Mouse (Mus musculus) cerebellum, postnatal 14 days (tissue): Measurements from ENCODE around the gene Trim47.

ENCODE experiments used
- DNase-seq, 2 experiments: peaks; one replicate each; pipeline ENCODE4 v3.0.0; 2021; ENCODE audit warnings: mixed read lengths in 2 of 2

The Trim47 gene

GRCm38 (mm10) chr11:116061641-116062415 is 65.2 kb downstream of the Trim47 start:
- DNase-seq = peak; percentile 74 to 79

DNA sequence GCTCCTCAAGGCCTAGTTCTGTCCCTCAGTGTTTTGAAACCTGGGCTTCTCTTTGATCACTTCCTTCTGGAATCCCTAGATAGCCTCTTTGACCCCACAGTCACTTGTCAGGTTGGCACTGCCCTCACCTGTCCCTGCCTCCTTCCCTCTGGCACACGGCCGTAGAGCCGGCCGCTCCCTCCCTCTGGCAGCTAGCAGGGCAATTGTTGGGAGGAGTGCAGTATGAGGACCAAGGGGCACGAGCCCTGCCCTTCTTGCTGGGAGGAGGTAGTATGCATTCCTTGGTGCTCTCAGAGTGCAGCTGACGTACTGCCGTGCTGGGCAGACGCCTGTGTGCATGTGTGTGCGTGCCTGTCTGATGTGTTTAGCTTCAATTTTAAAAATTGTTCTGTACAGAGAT is 66.4 kb downstream of the Trim47 start:
- DNase-seq = peak in 1 of 2 experiments; percentile 60

- DNase-seq = peak in 1 of 2 experiments; percentile 26
Measured at GRCm38 (mm10) chr11:116059691-116060025, 67.4 kb downstream of the Trim47 start.

DNA sequence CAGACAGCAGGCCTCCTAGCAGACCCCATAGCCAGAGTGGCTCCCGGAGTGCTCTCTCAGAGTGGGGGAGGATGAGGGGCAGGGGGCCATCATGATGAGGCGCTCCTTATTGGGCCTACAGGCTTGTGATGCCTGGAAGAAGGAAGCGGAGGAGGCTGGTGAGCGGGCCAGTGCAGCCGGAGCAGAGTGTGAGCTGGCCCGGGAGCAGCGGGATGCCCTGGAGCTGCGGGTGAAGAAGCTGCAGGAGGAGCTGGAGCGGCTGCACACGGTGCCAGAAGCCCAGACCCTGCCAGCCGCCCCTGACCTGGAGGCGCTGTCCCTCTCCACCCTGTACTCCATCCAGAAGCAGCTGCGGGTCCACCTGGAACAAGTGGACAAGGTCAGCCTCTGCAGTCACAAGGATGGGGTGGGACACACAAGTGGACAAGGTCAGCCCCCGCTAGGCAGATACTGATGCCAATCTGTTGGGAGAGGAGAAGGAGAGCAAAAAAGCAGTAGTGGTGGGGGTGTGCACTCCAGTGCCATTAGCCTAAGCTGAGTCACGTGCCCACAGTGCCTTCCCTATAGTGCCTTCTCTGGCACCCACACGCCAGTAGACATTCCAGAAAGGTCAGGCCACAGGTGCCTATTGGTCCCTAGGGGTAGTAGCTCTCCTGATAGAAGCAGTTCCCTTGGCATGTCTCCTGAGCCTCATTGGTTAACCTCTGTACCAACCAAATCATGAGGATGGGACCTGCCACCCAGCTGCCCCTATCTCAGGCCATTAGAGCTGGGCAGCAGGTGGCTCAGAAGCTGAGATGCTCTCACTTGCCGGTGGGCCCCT is 67.9 kb downstream of the Trim47 start:
- DNase-seq = no peak

- DNase-seq = peak in 1 of 2 experiments; percentile 63
Measured at GRCm38 (mm10) chr11:116058022-116058614, 68.9 kb downstream of the Trim47 start.

DNA sequence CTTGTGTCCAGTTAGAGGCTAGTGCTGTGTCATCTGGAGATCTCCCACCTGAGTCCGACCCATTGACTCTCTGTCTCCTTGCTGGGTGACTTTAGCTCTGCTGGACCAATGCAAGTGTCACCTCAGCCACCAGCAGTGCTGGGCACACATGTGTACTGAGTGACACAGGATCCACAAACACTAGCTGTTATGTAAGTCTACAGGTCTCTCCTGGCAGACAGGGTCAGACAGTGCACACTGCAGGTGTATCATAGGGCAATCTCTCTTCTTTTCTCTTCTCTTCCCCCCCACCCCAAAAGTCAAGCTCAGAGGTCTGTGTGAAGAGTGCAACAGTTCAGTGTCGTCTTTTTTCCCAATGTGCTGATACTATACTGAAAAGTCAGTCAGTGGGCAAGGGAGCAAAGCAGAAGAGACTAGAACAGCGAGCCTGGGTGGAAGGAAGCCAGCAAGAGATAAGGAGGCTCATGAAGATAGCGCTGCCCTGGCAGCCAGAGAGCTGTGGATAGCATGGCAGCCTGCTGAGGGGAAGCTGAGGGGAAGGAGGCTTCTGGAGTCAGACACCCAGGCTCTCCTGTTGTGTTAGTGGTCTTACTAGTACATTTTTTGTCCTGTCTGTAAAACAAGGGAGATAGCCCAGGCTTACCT is 69.7 kb downstream of the Trim47 start:
- no peak for DNase-seq

- no peak for DNase-seq
Measured at GRCm38 (mm10) chr11:116055873-116056272, 71.1 kb downstream of the Trim47 start.
